In genomic region chr7:140908634-140909107, GRCm38 (mm10) we compare ENCODE assay signal across 8 mouse cellular contexts. TPM values are rescaled to one million over a fixed set of nuclear protein-coding genes. Genes with fewer than 3 reads are reported as not detected.
DNase-seq lines count a peak whose midpoint lies in the region; ATAC-seq and TF ChIP-seq lines count a peak whose summit lies in the region.

No protein-coding gene starts in this region.

- no peaks in the 10 kb centered on the region for H3K36me3 ChIP-seq in CH12.LX (replicated peaks in 1 of 2; ENCODE audit: control insufficient read depth in 1 of 2, insufficient read depth in 1 of 2, low read length in 1 of 2)
- H3K36me3 ChIP-seq in heart, embryonic 14.5 days (ENCODE audit: control insufficient read depth, insufficient read depth, low read length): no peaks in the 10 kb centered on the region
- no peaks in the 10 kb centered on the region for H3K36me3 ChIP-seq in kidney, postnatal 0 days (ENCODE audit: insufficient read depth, low read length)
- no peaks in the 10 kb centered on the region for H3K36me3 ChIP-seq in liver, embryonic 15.5 days (replicated peaks)
- H3K36me3 ChIP-seq in stomach, embryonic 14.5 days (ENCODE audit: control insufficient read depth, insufficient read depth, low read length): no peaks in the 10 kb centered on the region

- no peak for TF ChIP-seq EP300 in CH12.LX (IDR thresholded peaks at IDR 0.05; ENCODE audit: low read length)

- peak overlapping the region; percentile 76 for H3K4me2 ChIP-seq in CH12.LX (ENCODE audit: insufficient read depth, low read depth, poor library complexity, severe bottlenecking)
- peak overlapping the region; percentile 65 for H3K4me2 ChIP-seq in heart, embryonic 14.5 days (ENCODE audit: low read length)
- peak overlapping the region; percentile 67 for H3K4me2 ChIP-seq in kidney, postnatal 0 days (ENCODE audit: low read length)
- H3K4me2 ChIP-seq in liver, embryonic 15.5 days: peak overlapping the region; percentile 61
- H3K4me2 ChIP-seq in stomach, embryonic 14.5 days (replicated peaks; ENCODE audit: low read depth, low read length): peak overlapping the region; percentile 83

- H3K27me3 ChIP-seq in CH12.LX (replicated peaks): peaks cover 5% of the 10 kb centered on the region
- H3K27me3 ChIP-seq in heart, embryonic 14.5 days (ENCODE audit: control insufficient read depth, insufficient read depth, low read length): no peaks in the 10 kb centered on the region
- H3K27me3 ChIP-seq in kidney, postnatal 0 days (ENCODE audit: insufficient read depth, low read length): no peaks in the 10 kb centered on the region
- no peaks in the 10 kb centered on the region; the same call in none of the 2 replicates for H3K27me3 ChIP-seq in liver, embryonic 15.5 days
- no peaks in the 10 kb centered on the region for H3K27me3 ChIP-seq in stomach, embryonic 14.5 days (ENCODE audit: control insufficient read depth, insufficient read depth, low read length)

- no peaks in the 10 kb centered on the region for H3K9me3 ChIP-seq in CH12.LX (replicated peaks; ENCODE audit: low read length)
- no peaks in the 10 kb centered on the region for H3K9me3 ChIP-seq in heart, embryonic 14.5 days (ENCODE audit: control insufficient read depth, low read length)
- no peaks in the 10 kb centered on the region for H3K9me3 ChIP-seq in kidney, postnatal 0 days (replicated peaks; ENCODE audit: low read length)
- no peaks in the 10 kb centered on the region for H3K9me3 ChIP-seq in liver, embryonic 15.5 days (replicated peaks)
- no peaks in the 10 kb centered on the region for H3K9me3 ChIP-seq in stomach, embryonic 14.5 days (ENCODE audit: control insufficient read depth, low read depth, low read length)

- H3K9ac ChIP-seq in CH12.LX (ENCODE audit: insufficient read depth, low read depth): peak overlapping the region; percentile 1; the same call in 1 of the 2 replicates
- H3K9ac ChIP-seq in heart, embryonic 14.5 days (ENCODE audit: low read length): peak overlapping the region; percentile 23
- no peak overlapping the region for H3K9ac ChIP-seq in kidney, postnatal 0 days (ENCODE audit: low read depth, low read length)
- H3K9ac ChIP-seq in liver, embryonic 15.5 days: 0 out of 2 replicates have a peak overlapping the region, but pooled peaks have one; percentile 2
- H3K9ac ChIP-seq in stomach, embryonic 14.5 days (replicated peaks; ENCODE audit: low read depth, low read length): no peak overlapping the region

- H3K79me2 ChIP-seq in CH12.LX (replicated peaks; ENCODE audit: control insufficient read depth, extremely low read depth, insufficient read depth, poor library complexity, severe bottlenecking): no peaks in the 10 kb centered on the region

- peak; percentile 67 to 97 for TF ChIP-seq CTCF in CH12.LX (conservative IDR thresholded peaks at IDR 0.05 in 1 of 2, IDR thresholded peaks at IDR 0.05 in 1 of 2; ENCODE audit: low read depth in 2 of 2, low read length in 2 of 2)
- peak; percentile 91 for TF ChIP-seq CTCF in kidney, postnatal 0 days (IDR thresholded peaks at IDR 0.05; ENCODE audit: low read depth)

- no peak for TF ChIP-seq POLR2A in CH12.LX (IDR thresholded peaks at IDR 0.05; ENCODE audit: low read depth, low read length)

- 0 out of 2 replicates have a peak overlapping the region, but pooled peaks have one; percentile 11 for H3K27ac ChIP-seq in CH12.LX (ENCODE audit: insufficient read depth, low read depth)
- H3K27ac ChIP-seq in brown adipose tissue, adult 24 weeks (replicated peaks; ENCODE audit: low read depth, low read length): no peak overlapping the region
- H3K27ac ChIP-seq in heart, embryonic 14.5 days (replicated peaks in 1 of 2; ENCODE audit: control insufficient read depth in 1 of 2, insufficient read depth in 1 of 2, low read depth in 2 of 2, low read length in 2 of 2): no peak overlapping the region
- no peak overlapping the region for H3K27ac ChIP-seq in kidney, postnatal 0 days
- H3K27ac ChIP-seq in liver, embryonic 15.5 days (replicated peaks): peak overlapping the region; percentile 63
- H3K27ac ChIP-seq in stomach, embryonic 14.5 days (ENCODE audit: low read length): no peak overlapping the region

- peak overlapping the region; percentile 29 to 53 (median 34) for H3K4me3 ChIP-seq in CH12.LX (replicated peaks in 1 of 3; ENCODE audit: low read depth in 2 of 3, low read length in 2 of 3, poor library complexity in 1 of 3)
- peak overlapping the region; percentile 48 for H3K4me3 ChIP-seq in brown adipose tissue, adult 24 weeks (ENCODE audit: insufficient read depth, low read depth, low read length)
- H3K4me3 ChIP-seq in heart, embryonic 14.5 days (ENCODE audit: control insufficient read depth in 1 of 2, insufficient read depth in 1 of 2, low read depth in 1 of 2, low read length in 2 of 2): peak overlapping the region; percentile 39 to 59
- H3K4me3 ChIP-seq in kidney, postnatal 0 days (replicated peaks; ENCODE audit: low read depth, low read length): peak overlapping the region; percentile 27
- H3K4me3 ChIP-seq in liver, embryonic 15.5 days (replicated peaks): peak overlapping the region; percentile 37
- H3K4me3 ChIP-seq in stomach, embryonic 14.5 days (ENCODE audit: low read depth, low read length): peak overlapping the region; percentile 35

- DNase-seq in CH12.LX (ENCODE audit: extremely low read depth): peak; percentile 86
- DNase-seq in kidney, postnatal 0 days (ENCODE audit: low spot score): peak; percentile 89
- DNase-seq in neural tube, embryonic 10.5 days (ENCODE audit: extremely low spot score, low spot score): peak; percentile 85

- TF ChIP-seq RAD21 in CH12.LX (IDR thresholded peaks at IDR 0.05; ENCODE audit: low read depth, low read length): peak; percentile 94

- dilution Hi-C loops in CH12.LX (cut with MboI; ENCODE audit: extremely low pct_ligation_motif_present, extremely low pct_unique_long_range_greater_than_20kb, low sequenced_read_pairs): no loop called here

- ATAC-seq in erythroid progenitor cell, adult 5-6 weeks (replicated peaks; ENCODE audit: low FRiP score, poor library complexity, severe bottlenecking): peak; percentile 65
- 0 out of 2 replicates have a peak, but pooled peaks have one; percentile 35 for ATAC-seq in heart, embryonic 14.5 days (ENCODE audit: insufficient number of reproducible peaks, insufficient read depth, low FRiP score, low read depth)
- ATAC-seq in kidney, postnatal 0 days (replicated peaks; ENCODE audit: low FRiP score, low read depth): peak; percentile 50; the same call in 1 of the 2 replicates
- peak; percentile 51 for ATAC-seq in liver, embryonic 15.5 days (ENCODE audit: insufficient read depth)
- peak; percentile 66 for ATAC-seq in stomach, embryonic 14.5 days (ENCODE audit: insufficient number of reproducible peaks, insufficient read depth, low FRiP score, low read depth)

- peaks cover 2 to 13% of the 10 kb centered on the region in 2 experiments; a peak in 3 of 4 replicates for H3K4me1 ChIP-seq in CH12.LX (ENCODE audit: control insufficient read depth in 1 of 2, insufficient read depth in 2 of 2)
- no peaks in the 10 kb centered on the region for H3K4me1 ChIP-seq in brown adipose tissue, adult 24 weeks (ENCODE audit: control insufficient read depth, insufficient read depth, insufficient read length, low read length)
- no peaks in the 10 kb centered on the region; a peak in 1 of 4 replicates for H3K4me1 ChIP-seq in heart, embryonic 14.5 days (ENCODE audit: control insufficient read depth in 2 of 2, insufficient read depth in 2 of 2, low read length in 2 of 2)
- no peaks in the 10 kb centered on the region for H3K4me1 ChIP-seq in kidney, postnatal 0 days (replicated peaks; ENCODE audit: insufficient read depth, low read length)
- H3K4me1 ChIP-seq in liver, embryonic 15.5 days (replicated peaks): peaks cover 20% of the 10 kb centered on the region
- no peaks in the 10 kb centered on the region for H3K4me1 ChIP-seq in stomach, embryonic 14.5 days (ENCODE audit: control insufficient read depth, insufficient read depth, low read length)

- WGBS in heart, embryonic 14.5 days: under 1% methylated on average over 19 of the region's 19 CpGs
- WGBS in kidney, postnatal 0 days: under 1% methylated on average over 19 of the region's 19 CpGs
- 2% methylated on average over 19 of the region's 19 CpGs for WGBS in liver, embryonic 15.5 days (ENCODE audit: insufficient replicate concordance)
- 2% methylated on average over 19 of the region's 19 CpGs for WGBS in stomach, embryonic 14.5 days

- in situ Hi-C loops in CH12.LX (cut with MboI; ENCODE audit: low pct_ligation_motif_present, low pct_unique_long_range_greater_than_20kb, low sequenced_read_pairs): no loop called here

RNA-seq across cellular contexts. Expression of gene Cox8b, which starts 8.4 kb away (rescaled TPM):
- not detected in 2 replicates for total RNA-seq in CH12.LX (2012; rRNA removed)
- not detected in 2 replicates for total RNA-seq in CH12.LX (2014; rRNA removed)
- not detected in 2 replicates for polyA plus RNA-seq in CH12.LX (2012; ENCODE audit: insufficient read length, low read depth)
- 8,049 and 8,538 TPM in 2 replicates for polyA plus RNA-seq in brown adipose tissue, adult 24 weeks (2012; ENCODE audit: insufficient read depth, insufficient read length, missing spikeins)
- total RNA-seq in erythroid progenitor cell, adult 5-6 weeks (2015; ENCODE audit: low replicate concordance): not detected in 2 replicates
- total RNA-seq in erythroid progenitor cell, adult 5-6 weeks (2017; ENCODE audit: low replicate concordance): not detected in 2 replicates
- polyA plus RNA-seq in heart, embryonic 14.5 days (2014; fragmentation: Nextera tagmentation; extraction: Ambion mirVana): 375 and 378 TPM in 2 replicates
- 0.39 and 0.47 TPM in 2 replicates for polyA plus RNA-seq in kidney, postnatal 0 days (2015; fragmentation: Nextera tagmentation; extraction: Ambion mirVana)
- 2.5 and 3.6 TPM in 2 replicates for polyA plus RNA-seq in liver, embryonic 15.5 days (2015; fragmentation: Nextera tagmentation; extraction: Ambion mirVana)
- 0.87 TPM in 1 of 2 replicates, not detected in the other for polyA plus RNA-seq in stomach, embryonic 14.5 days (2014; fragmentation: Nextera tagmentation; extraction: Ambion mirVana)

RNA-seq across cellular contexts. Expression of gene Nlrp6, which starts 12.0 kb away (rescaled TPM):
- 0.08 and 0.21 TPM in 2 replicates for total RNA-seq in CH12.LX (2012; rRNA removed)
- total RNA-seq in CH12.LX (2014; rRNA removed): not detected in 2 replicates
- polyA plus RNA-seq in CH12.LX (2012; ENCODE audit: insufficient read length, low read depth): 0.14 and 0.15 TPM in 2 replicates
- not detected in 2 replicates for polyA plus RNA-seq in brown adipose tissue, adult 24 weeks (2012; ENCODE audit: insufficient read depth, insufficient read length, missing spikeins)
- total RNA-seq in erythroid progenitor cell, adult 5-6 weeks (2015; ENCODE audit: low replicate concordance): not detected in 2 replicates
- total RNA-seq in erythroid progenitor cell, adult 5-6 weeks (2017; ENCODE audit: low replicate concordance): not detected in 2 replicates
- not detected in 2 replicates for polyA plus RNA-seq in heart, embryonic 14.5 days (2014; fragmentation: Nextera tagmentation; extraction: Ambion mirVana)
- 2.1 and 2.6 TPM in 2 replicates for polyA plus RNA-seq in kidney, postnatal 0 days (2015; fragmentation: Nextera tagmentation; extraction: Ambion mirVana)
- polyA plus RNA-seq in liver, embryonic 15.5 days (2015; fragmentation: Nextera tagmentation; extraction: Ambion mirVana): 4.8 and 7.0 TPM in 2 replicates
- 1.2 and 2.2 TPM in 2 replicates for polyA plus RNA-seq in stomach, embryonic 14.5 days (2014; fragmentation: Nextera tagmentation; extraction: Ambion mirVana)

RNA-seq across cellular contexts. Expression of gene Sirt3, which starts 26.6 kb away (rescaled TPM):
- total RNA-seq in CH12.LX (2012; rRNA removed) (17.8 and 23.7 TPM in 2 replicates), CH12.LX (2014; rRNA removed) (14.9 and 16.6 TPM in 2 replicates)
- polyA plus RNA-seq in CH12.LX (2012; ENCODE audit: insufficient read length, low read depth): 10.3 and 12.6 TPM in 2 replicates
- 77.2 and 79.1 TPM in 2 replicates for polyA plus RNA-seq in brown adipose tissue, adult 24 weeks (2012; ENCODE audit: insufficient read depth, insufficient read length, missing spikeins)
- total RNA-seq in erythroid progenitor cell, adult 5-6 weeks (2015; ENCODE audit: low replicate concordance): 14.4 and 16.3 TPM in 2 replicates
- 6.5 and 13.5 TPM in 2 replicates for total RNA-seq in erythroid progenitor cell, adult 5-6 weeks (2017; ENCODE audit: low replicate concordance)
- 48.4 and 57.2 TPM in 2 replicates for polyA plus RNA-seq in heart, embryonic 14.5 days (2014; fragmentation: Nextera tagmentation; extraction: Ambion mirVana)
- polyA plus RNA-seq in kidney, postnatal 0 days (2015; fragmentation: Nextera tagmentation; extraction: Ambion mirVana): 47.2 and 48.6 TPM in 2 replicates
- polyA plus RNA-seq in liver, embryonic 15.5 days (2015; fragmentation: Nextera tagmentation; extraction: Ambion mirVana): 20.0 and 21.5 TPM in 2 replicates
- 21.8 and 23.5 TPM in 2 replicates for polyA plus RNA-seq in stomach, embryonic 14.5 days (2014; fragmentation: Nextera tagmentation; extraction: Ambion mirVana)

RNA-seq across cellular contexts. Expression of gene Psmd13, which starts 26.9 kb away (rescaled TPM):
- total RNA-seq in CH12.LX (2012; rRNA removed) (165 and 189 TPM in 2 replicates), CH12.LX (2014; rRNA removed) (166 and 168 TPM in 2 replicates)
- 185 and 245 TPM in 2 replicates for polyA plus RNA-seq in CH12.LX (2012; ENCODE audit: insufficient read length, low read depth)
- 108 and 110 TPM in 2 replicates for polyA plus RNA-seq in brown adipose tissue, adult 24 weeks (2012; ENCODE audit: insufficient read depth, insufficient read length, missing spikeins)
- 74.2 and 90.1 TPM in 2 replicates for total RNA-seq in erythroid progenitor cell, adult 5-6 weeks (2015; ENCODE audit: low replicate concordance)
- 136 and 162 TPM in 2 replicates for total RNA-seq in erythroid progenitor cell, adult 5-6 weeks (2017; ENCODE audit: low replicate concordance)
- 55.4 and 120 TPM in 2 replicates for polyA plus RNA-seq in heart, embryonic 14.5 days (2014; fragmentation: Nextera tagmentation; extraction: Ambion mirVana)
- polyA plus RNA-seq in kidney, postnatal 0 days (2015; fragmentation: Nextera tagmentation; extraction: Ambion mirVana): 198 and 219 TPM in 2 replicates
- polyA plus RNA-seq in liver, embryonic 15.5 days (2015; fragmentation: Nextera tagmentation; extraction: Ambion mirVana): 133 TPM in 2 replicates
- 136 and 146 TPM in 2 replicates for polyA plus RNA-seq in stomach, embryonic 14.5 days (2014; fragmentation: Nextera tagmentation; extraction: Ambion mirVana)

RNA-seq across cellular contexts. Expression of gene Pgghg, which starts 32.5 kb away (rescaled TPM):
- total RNA-seq in CH12.LX (2012; rRNA removed) (3.3 and 3.7 TPM in 2 replicates), CH12.LX (2014; rRNA removed) (3.2 and 4.0 TPM in 2 replicates)
- polyA plus RNA-seq in CH12.LX (2012; ENCODE audit: insufficient read length, low read depth): 3.1 and 3.6 TPM in 2 replicates
- 7.1 and 8.7 TPM in 2 replicates for polyA plus RNA-seq in brown adipose tissue, adult 24 weeks (2012; ENCODE audit: insufficient read depth, insufficient read length, missing spikeins)
- 0.72 TPM in 1 of 2 replicates, not detected in the other for total RNA-seq in erythroid progenitor cell, adult 5-6 weeks (2015; ENCODE audit: low replicate concordance)
- total RNA-seq in erythroid progenitor cell, adult 5-6 weeks (2017; ENCODE audit: low replicate concordance): 0.90 and 1.3 TPM in 2 replicates
- polyA plus RNA-seq in heart, embryonic 14.5 days (2014; fragmentation: Nextera tagmentation; extraction: Ambion mirVana): 11.4 and 13.0 TPM in 2 replicates
- 20.3 and 20.7 TPM in 2 replicates for polyA plus RNA-seq in kidney, postnatal 0 days (2015; fragmentation: Nextera tagmentation; extraction: Ambion mirVana)
- 6.0 and 6.6 TPM in 2 replicates for polyA plus RNA-seq in liver, embryonic 15.5 days (2015; fragmentation: Nextera tagmentation; extraction: Ambion mirVana)
- polyA plus RNA-seq in stomach, embryonic 14.5 days (2014; fragmentation: Nextera tagmentation; extraction: Ambion mirVana): 28.7 and 31.0 TPM in 2 replicates

Comparison
In these comparisons a context has a peak if more than half of its experiments do, and no peak if none do; other contexts are left out.
1. H3K27ac ChIP-seq: peak in CH12.LX (single experiment) and liver, embryonic 15.5 days (single experiment); none in brown adipose tissue, adult 24 weeks (single experiment), heart, embryonic 14.5 days (0 of 2), kidney, postnatal 0 days (single experiment) and stomach, embryonic 14.5 days (single experiment).
2. H3K9ac ChIP-seq: peak in CH12.LX (single experiment), heart, embryonic 14.5 days (single experiment) and liver, embryonic 15.5 days (single experiment); none in kidney, postnatal 0 days (single experiment) and stomach, embryonic 14.5 days (single experiment).
3. RNA of gene Cox8b, which starts 8.4 kb away (polyA plus RNA-seq): 8,049 to 8,538 TPM in brown adipose tissue, adult 24 weeks and 375 to 378 TPM in heart, embryonic 14.5 days; 2.5 to 3.6 TPM in liver, embryonic 15.5 days, 0.87 TPM in stomach, embryonic 14.5 days, 0.39 to 0.47 TPM in kidney, postnatal 0 days and not detected in CH12.LX; every median in the first group is over 10 times any median in the second.
4. Peak in every context shown above with its lines, with median percentiles within 50 percentile points of each other: DNase-seq, H3K4me2 ChIP-seq, H3K4me3 ChIP-seq and ATAC-seq.